ENCODE assay signal across 20 mouse cellular contexts in genomic region chr16:73483214-73483856, GRCm38 (mm10).
DNase-seq lines count a peak whose midpoint lies in the region; TF ChIP-seq lines count a peak whose summit lies in the region.
"Had no signal": no experiment of that assay in that cellular context is flagged by ENCODE, and none has a peak within 500 bp of the region (broad histone marks: within the 10 kb centered on the region; RNA-seq: fewer than 3 reads in every experiment).

No protein-coding gene starts in this region.

- DNase-seq in left cerebral cortex, postnatal 25 days (ENCODE audit: low spot score in 2 of 2) = peak; percentile 4 to 38
- no peak for DNase-seq in left cerebral cortex, adult 9 months (ENCODE audit: low spot score in 2 of 2)
- peak; percentile 32 for DNase-seq in brain, adult 2 months (ENCODE audit: low read depth, low spot score)
- no peak for DNase-seq in gastrocnemius, postnatal 14 days
- DNase-seq in adrenal gland, postnatal 4 days (ENCODE audit: low spot score in 2 of 2) = no peak
- DNase-seq in gastrocnemius, adult 2 months = no peak
- DNase-seq: adrenal gland, postnatal 14 days; B cell, adult 2 months; cerebellum, adult 8-10 months; cerebellum, postnatal 14 days; embryo, embryonic 11 days; forebrain, postnatal 0 days; gastrocnemius, postnatal 10 days; heart, adult 2 months; heart, postnatal 4 days; kidney, adult 8-10 months had no signal

- no peaks in the 10 kb centered on the region for H3K4me1 ChIP-seq in embryonic fibroblast, embryonic 13.5 days (ENCODE audit: control insufficient read depth, insufficient read depth, low read length)
- H3K4me1 ChIP-seq: embryonic facial prominence, embryonic 12.5 days; forebrain, embryonic 12.5 days; hindbrain, embryonic 12.5 days had no signal

- no peak for TF ChIP-seq POLR2A in embryonic fibroblast, embryonic 13.5 days (IDR thresholded peaks at IDR 0.05; ENCODE audit: low read depth, low read length)

- intact Hi-C loops in left cerebral cortex, postnatal 25 days (cut with DNase I) = no loop called here
- intact Hi-C loops in gastrocnemius, postnatal 14 days (cut with DNase I; ENCODE audit: low total_unique reads) = no loop called here
- intact Hi-C loops in gastrocnemius, adult 2 months (cut with DNase I) = no loop called here

- no peak overlapping the region for H3K4me3 ChIP-seq in embryonic fibroblast, embryonic 13.5 days (ENCODE audit: insufficient read depth, low read length)
- H3K4me3 ChIP-seq in gastrocnemius, adult 2 months = no peak overlapping the region
- H3K4me3 ChIP-seq: embryonic facial prominence, embryonic 12.5 days; forebrain, embryonic 12.5 days; heart, adult 2 months; hindbrain, embryonic 12.5 days had no signal

- no peak for TF ChIP-seq CTCF in embryonic fibroblast, embryonic 13.5 days (IDR thresholded peaks at IDR 0.05; ENCODE audit: borderline replicate concordance, insufficient read depth, low read length)
- TF ChIP-seq CTCF in gastrocnemius, adult 2 months (IDR thresholded peaks at IDR 0.05) = no peak

- peak overlapping the region; percentile 95 for H3K27ac ChIP-seq in embryonic fibroblast, embryonic 13.5 days (ENCODE audit: insufficient read depth, low read length)
- H3K27ac ChIP-seq in gastrocnemius, adult 2 months = no peak overlapping the region
- H3K27ac ChIP-seq: embryonic facial prominence, embryonic 12.5 days; forebrain, embryonic 12.5 days; hindbrain, embryonic 12.5 days had no signal

Comparison
In these comparisons a context has a peak if more than half of its experiments do, and no peak if none do; other contexts are left out.
1. DNase-seq: peak in left cerebral cortex, postnatal 25 days (2 of 2) and brain, adult 2 months (single experiment); none in left cerebral cortex, adult 9 months (0 of 2), gastrocnemius, postnatal 14 days (single experiment), adrenal gland, postnatal 4 days (0 of 2) and gastrocnemius, adult 2 months (single experiment).